Mouse (Mus musculus): ENCODE data around the gene St6galnac5.
A peak's percentile ranks its signal among the peaks of the same experiment; 100 is the strongest.

The St6galnac5 gene

GRCm38 (mm10) chr3:152950299-152950698, 31.7 kb downstream of the St6galnac5 start:
- DNase-seq, result no peak

GRCm38 (mm10) chr3:152949233-152949777, 32.7 kb downstream of the St6galnac5 start:
- no peak for DNase-seq

DNA sequence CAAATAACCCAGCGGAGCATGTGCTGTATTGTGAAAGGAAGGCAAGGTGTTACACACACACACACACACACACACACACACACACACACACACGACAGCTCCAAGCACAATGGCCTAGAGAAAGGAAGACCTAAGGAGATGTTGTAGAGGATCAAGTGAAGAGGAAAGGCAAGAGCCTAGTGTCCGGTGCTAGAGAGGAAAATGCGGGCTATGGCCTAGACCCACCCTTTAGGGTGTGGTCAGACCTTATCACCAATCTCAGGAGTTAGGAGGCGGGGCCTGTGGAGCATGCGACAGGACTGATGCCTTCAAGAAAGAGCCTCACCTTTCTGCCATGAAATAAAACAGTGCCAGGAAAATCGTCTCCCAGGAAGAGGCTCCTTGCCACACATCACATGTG, 33.5 kb downstream of the St6galnac5 start:
- DNase-seq, result no peak

- DNase-seq, result no peak
Measured at GRCm38 (mm10) chr3:152947031-152947640, 34.9 kb downstream of the St6galnac5 start.

GRCm38 (mm10) chr3:152944766-152945165, 37.3 kb downstream of the St6galnac5 start:
- no peak for DNase-seq

DNA sequence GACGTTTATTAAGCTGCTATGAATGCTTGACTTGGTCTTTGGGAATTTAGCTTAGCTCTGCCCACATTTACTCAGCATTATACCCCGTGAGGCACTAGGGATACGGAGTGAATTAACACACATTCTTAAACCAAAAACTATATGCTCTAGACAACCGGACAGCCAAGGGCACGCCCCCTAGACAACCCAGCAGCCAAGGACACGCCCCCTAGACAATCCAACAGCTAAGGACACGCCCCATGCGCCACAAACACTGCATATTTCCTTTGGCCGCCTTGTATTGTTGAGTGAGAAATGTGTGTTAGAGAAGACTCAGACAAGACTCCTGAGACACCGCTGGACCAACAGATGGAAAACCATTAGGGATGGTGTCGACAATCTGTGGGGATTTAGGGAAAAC, 39.1 kb downstream of the St6galnac5 start:
- DNase-seq, result peak in 1 of 2 experiments; percentile 11

GRCm38 (mm10) chr3:152941671-152942070, 40.4 kb downstream of the St6galnac5 start:
- no peak for DNase-seq

DNA sequence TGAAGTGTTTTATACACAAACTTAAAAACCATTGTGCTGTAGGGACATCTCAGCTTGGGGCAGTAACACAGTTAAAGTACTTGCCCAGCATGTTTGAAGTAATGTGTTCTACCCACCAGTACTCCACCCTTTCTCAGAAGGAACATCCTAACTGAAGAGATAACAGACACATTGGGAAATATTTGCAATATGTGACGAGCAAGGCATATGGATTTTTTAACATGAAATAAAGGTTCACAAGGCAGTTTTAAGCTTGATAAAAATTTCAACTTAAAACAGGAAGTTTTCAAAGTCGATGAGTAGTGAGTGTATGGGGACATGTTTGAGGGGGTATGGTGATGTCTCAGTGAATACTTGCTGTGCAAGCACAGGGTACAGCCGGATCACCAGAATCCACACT, 45.7 kb downstream of the St6galnac5 start:
- no peak for DNase-seq

DNA sequence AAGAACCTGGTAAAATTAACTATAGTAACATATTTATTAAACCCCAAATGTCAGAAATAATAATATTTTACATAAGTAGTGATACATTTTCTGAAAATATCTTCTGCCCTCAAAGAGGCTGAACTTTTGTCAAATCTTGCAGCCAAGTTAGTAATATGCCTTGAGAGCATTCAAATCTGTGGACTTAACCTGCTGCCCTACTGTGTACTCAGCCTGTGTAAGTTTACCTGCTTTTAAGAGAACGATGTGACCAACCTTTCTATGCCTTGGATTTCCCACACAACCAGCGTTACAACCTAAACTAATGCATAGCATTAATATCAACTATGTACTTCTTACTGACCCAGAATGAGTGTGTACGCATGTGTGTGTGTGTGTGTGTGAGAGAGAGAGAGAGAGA, 48.3 kb downstream of the St6galnac5 start:
- no peak for DNase-seq

DNA sequence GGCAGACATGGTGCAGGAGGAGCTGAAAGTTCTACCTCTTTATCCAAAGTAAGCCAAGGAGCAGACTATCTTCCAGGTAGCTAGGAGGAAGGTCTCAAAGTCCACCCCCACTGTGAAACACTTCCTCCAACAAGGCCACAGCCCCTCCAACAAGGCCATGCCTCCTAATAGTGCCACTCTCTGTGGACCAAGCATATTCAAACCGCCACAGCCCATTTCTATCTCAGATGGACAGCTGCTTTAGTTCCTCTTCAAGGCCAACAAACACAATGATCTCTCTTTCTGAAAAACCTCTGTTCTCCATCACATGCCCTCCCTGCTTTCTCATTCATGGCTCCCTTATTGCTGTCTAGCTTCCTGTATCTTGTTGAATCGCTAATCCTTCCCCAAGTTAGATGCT, 49.5 kb downstream of the St6galnac5 start:
- DNase-seq, result no peak

GRCm38 (mm10) chr3:152932096-152932495, 50.0 kb downstream of the St6galnac5 start:
- no peak for DNase-seq

DNA sequence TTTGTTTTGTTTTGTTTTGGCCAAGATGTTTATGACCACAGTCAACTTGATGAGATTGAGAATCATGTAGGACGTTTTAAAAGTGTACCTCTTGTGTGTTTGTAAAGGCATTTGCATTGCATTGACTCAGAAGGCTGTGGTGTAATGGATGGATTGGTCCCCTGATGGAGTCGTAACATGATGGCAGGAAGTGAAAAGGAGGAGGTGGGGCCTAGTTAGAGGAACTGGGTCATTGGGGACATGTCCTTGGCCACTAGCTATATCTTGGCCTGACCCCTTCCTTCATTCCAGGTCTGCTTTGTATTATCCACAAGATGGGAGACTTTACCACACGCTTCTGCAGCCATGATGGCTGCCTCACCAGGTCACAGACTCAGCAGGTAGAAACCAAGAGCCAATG, 50.7 kb downstream of the St6galnac5 start:
- no peak for DNase-seq

- no peak for DNase-seq
Measured at GRCm38 (mm10) chr3:152929788-152930281, 52.2 kb downstream of the St6galnac5 start.

GRCm38 (mm10) chr3:152929256-152929787, 52.7 kb downstream of the St6galnac5 start:
- DNase-seq, result no peak

GRCm38 (mm10) chr3:152928287-152928975, 53.6 kb downstream of the St6galnac5 start:
- no peak for DNase-seq

GRCm38 (mm10) chr3:152926166-152926565, 55.9 kb downstream of the St6galnac5 start:
- no peak for DNase-seq

DNA sequence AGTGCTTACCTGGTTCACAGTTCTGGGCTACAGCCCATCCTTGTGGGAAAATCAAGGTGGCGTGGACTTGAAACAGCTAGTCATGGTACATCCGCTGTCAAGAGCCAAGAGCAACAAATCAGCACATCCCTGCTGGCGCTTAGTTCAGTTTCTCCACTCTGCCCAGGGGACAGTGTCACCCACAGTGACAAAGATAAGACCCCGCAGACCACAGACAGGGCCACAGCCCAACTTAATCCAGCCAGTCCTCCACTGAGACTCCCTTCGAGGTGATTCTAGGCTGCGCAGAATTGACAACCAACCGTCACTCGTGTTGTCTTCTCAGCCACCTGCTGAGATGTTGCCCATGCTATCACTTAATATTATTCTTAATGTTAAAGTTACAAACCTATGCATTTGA, 56.7 kb downstream of the St6galnac5 start:
- DNase-seq, result no peak

GRCm38 (mm10) chr3:152923530-152923929, 58.5 kb downstream of the St6galnac5 start:
- no peak for DNase-seq

DNA sequence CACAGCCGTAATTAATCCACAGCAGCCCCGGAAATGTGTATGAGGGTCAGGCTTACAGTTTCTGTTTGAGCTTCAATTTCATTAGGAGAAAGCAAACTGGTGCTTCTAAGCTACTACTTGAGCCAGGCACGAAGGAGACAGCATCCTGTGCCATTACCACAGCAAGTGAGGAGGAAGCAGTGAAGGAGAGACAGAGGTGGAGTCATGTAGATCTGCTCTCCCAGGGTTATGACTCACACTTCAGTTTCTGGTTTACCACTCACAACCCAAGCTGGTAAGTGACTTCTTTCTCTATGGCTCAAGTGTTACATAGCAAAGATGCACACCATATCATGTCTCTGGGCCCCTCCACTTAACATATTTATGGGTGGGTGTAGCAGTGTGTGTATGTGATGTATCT, 61.7 kb downstream of the St6galnac5 start:
- no peak for DNase-seq

DNA sequence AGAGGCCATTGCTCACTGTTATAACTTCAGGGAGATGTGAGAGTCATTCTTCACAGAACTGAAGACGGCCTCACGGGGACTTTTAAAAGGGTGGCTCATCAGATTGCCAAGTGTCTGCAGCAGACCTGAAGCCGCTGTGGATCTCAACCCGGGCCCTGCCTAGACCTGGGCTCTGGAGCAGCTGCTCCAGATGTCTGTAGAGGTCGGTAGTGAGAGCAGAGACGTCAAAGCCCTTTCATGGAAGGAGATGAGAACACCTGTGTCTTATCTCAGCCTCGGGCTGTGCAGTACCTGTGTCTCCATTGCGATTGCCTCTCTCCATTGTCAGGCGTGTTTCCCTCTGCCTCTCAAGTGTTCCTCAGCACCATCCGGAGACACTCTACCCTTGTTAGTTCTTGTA, 62.9 kb downstream of the St6galnac5 start:
- no peak for DNase-seq

DNA sequence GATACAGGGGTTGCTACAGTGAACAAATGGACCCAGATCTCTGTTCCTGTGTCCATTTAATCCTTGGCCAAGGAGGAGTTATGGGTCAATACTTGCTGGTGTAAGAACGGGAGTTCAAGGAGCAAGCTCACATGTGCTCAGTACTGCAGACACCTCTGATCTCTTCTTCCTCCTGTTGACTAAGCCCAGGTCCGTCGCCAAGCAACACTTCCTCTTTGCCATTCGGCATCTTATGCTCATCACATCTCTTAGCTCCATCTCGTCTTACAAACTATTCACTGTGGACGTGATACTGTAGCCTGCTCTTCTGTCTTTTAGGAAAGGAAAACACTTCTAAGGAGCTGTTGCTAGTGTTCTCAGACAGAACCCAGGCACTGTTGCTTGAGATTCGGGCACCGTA, 64.5 kb downstream of the St6galnac5 start:
- DNase-seq, result no peak

DNA sequence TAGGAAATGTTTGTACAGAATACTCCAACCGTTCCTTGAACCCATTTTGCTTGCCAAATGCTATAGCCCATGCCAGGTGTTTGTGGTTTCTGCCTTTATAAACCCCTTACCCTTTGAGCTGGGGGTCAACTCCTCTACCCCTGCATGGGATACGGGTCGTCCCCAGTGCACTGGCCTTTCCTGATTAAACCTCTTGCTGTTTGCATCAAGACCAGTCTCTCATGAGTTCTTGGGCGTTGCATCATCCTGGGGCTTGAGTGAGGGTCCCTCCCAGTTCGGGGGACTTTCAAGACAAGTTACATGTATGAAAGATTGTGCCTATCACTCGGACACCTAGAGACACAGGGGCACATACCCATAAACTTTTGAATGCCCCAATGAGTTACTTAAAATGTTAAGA, 67.7 kb downstream of the St6galnac5 start:
- DNase-seq, result no peak

DNA sequence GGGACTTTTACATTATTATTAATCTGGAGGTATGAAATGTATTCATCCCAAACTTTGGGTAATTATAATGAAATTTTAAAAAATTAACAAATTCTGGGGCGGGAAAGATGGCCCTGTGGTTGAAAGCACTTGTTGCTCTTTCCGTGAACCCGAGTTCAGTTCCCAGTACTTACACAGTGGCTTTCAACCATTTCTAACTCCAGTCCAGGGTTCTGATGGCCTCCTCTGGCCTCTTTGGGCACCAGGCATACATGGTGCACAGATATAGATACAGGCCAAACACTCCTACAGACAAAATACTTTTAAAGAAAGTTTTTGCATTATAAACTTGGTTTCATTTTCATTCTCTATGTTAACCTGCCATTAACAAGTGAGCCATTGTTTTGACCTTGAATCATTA, 68.4 kb downstream of the St6galnac5 start:
- no peak for DNase-seq

- DNase-seq, result no peak
Measured at GRCm38 (mm10) chr3:152913150-152913549, 68.9 kb downstream of the St6galnac5 start.
